Mouse (Mus musculus) lung, embryonic 16.5 days (tissue): ENCODE measurements around the gene Heg1. TPM values are rescaled to one million over a fixed set of nuclear protein-coding genes. Genes with fewer than 3 reads are reported as not detected.
A peak's percentile ranks its signal among the peaks of the same experiment; 100 is the strongest.

Source experiments
- ATAC-seq: fragments of 200-750 bp; cut with Nextera tagmentation; 2 replicates; pipeline ENCODE4 v1.8.0; 2017; ENCODE audit warnings: low read depth, mild to moderate bottlenecking, moderate library complexity
- H3K27ac ChIP-seq: fragments of 300-500 bp; sonication (generic); 2 replicates; pipeline ENCODE4 v1.5.1; 2014; ENCODE audit warnings: mild to moderate bottlenecking, control low read depth, low read length
- H3K27me3 ChIP-seq: fragments of 300-500 bp; sonication (generic); 2 replicates; pipeline ENCODE4 v1.6.1; 2014; ENCODE audit warnings: low read depth, low read length, mixed read lengths; ENCODE audit not compliant: control insufficient read depth, insufficient read depth
- H3K36me3 ChIP-seq: fragments of 300-500 bp; sonication (generic); 2 replicates; pipeline ENCODE4 v1.6.1; 2014; ENCODE audit warnings: low read length; ENCODE audit not compliant: control insufficient read depth, insufficient read depth
- H3K4me1 ChIP-seq: fragments of 300-500 bp; sonication (generic); replicated peaks from 2 replicates; pipeline ENCODE4 v1.6.1; 2014; ENCODE audit warnings: low read length, mixed read lengths; ENCODE audit not compliant: control insufficient read depth, insufficient read depth
- H3K4me2 ChIP-seq: fragments of 300-500 bp; sonication (generic); 2 replicates; pipeline ENCODE4 v1.6.1; 2014; ENCODE audit warnings: low read depth, low read length, control low read depth
- H3K4me3 ChIP-seq: fragments of 300-500 bp; sonication (generic); 2 replicates; pipeline ENCODE4 v1.5.1; 2014; ENCODE audit warnings: mild to moderate bottlenecking, low read length, control low read depth
- H3K9ac ChIP-seq: fragments of 300-500 bp; sonication (generic); 2 replicates; pipeline ENCODE4 v1.6.1; 2014; ENCODE audit warnings: low read length, control low read depth
- H3K9me3 ChIP-seq: fragments of 300-500 bp; sonication (generic); 2 replicates; pipeline ENCODE4 v1.6.1; 2016; ENCODE audit warnings: low read length; ENCODE audit not compliant: control insufficient read depth
- WGBS: fragments of 180-500 bp; shearing (Covaris S2); extraction: QIAGEN DNeasy Blood & Tissue Kit; methylation state at CpG from one replicate; pipeline ENCODE4 v1.1.7; 2014; 5-methylcytosine and 5-hydroxymethylcytosine counted together
- polyA plus RNA-seq: library from polyadenylated mRNA; unstranded; fragments of >200 nt; fragmentation: Nextera tagmentation; extraction: Ambion mirVana; gene quantifications from 2 replicates; pipeline ENCODE4 v1.2.1, GENCODE M21; 2015

Gene Heg1
- polyA plus RNA-seq, 1 experiment from 2014 or later: 19.2 TPM

GRCm38 (mm10) chr16:33796756-33797155 is 112.6 kb downstream of the Heg1 start:
- Histone ChIP-seq H3K36me3 (no peaks in the 10 kb centered on the region), H3K9me3 (no peaks in the 10 kb centered on the region), H3K4me1 (no peaks in the 10 kb centered on the region), H3K9ac (no peak overlapping the region), H3K4me2 (no peak overlapping the region), H3K27me3 (no peaks in the 10 kb centered on the region), H3K27ac (no peak overlapping the region), H3K4me3 (no peak overlapping the region)
- WGBS: 75% methylated on average over 3 of the region's 3 CpGs
- no peak for ATAC-seq

- H3K4me3 ChIP-seq: no peak overlapping the region
- H3K4me2 ChIP-seq: no peak overlapping the region
- H3K27me3 ChIP-seq: no peaks in the 10 kb centered on the region
- ATAC-seq: no peak
- no peaks in the 10 kb centered on the region for H3K36me3 ChIP-seq
- H3K9me3 ChIP-seq: no peaks in the 10 kb centered on the region
- 42% methylated on average over 5 of the region's 5 CpGs for WGBS
- H3K27ac ChIP-seq: no peak overlapping the region
- H3K4me1 ChIP-seq: no peaks in the 10 kb centered on the region
- H3K9ac ChIP-seq: no peak overlapping the region
These were observed 113.7 kb downstream of the Heg1 start for GRCm38 (mm10) chr16:33797860-33798259.

- WGBS: 75% methylated on average over 3 of the region's 3 CpGs
- peaks cover 4% of the 10 kb centered on the region; the same call in 1 of the 2 replicates for H3K9me3 ChIP-seq
- H3K4me2 ChIP-seq: no peak overlapping the region
- ATAC-seq: no peak
- H3K36me3 ChIP-seq: no peaks in the 10 kb centered on the region
- no peaks in the 10 kb centered on the region for H3K27me3 ChIP-seq
- H3K27ac ChIP-seq: no peak overlapping the region
- no peak overlapping the region for H3K4me3 ChIP-seq
- H3K9ac ChIP-seq: no peak overlapping the region
- H3K4me1 ChIP-seq: no peaks in the 10 kb centered on the region
These were observed 125.8 kb downstream of the Heg1 start for GRCm38 (mm10) chr16:33810002-33810401.

- no peak for ATAC-seq
- 78% methylated on average over 7 of the region's 7 CpGs for WGBS
These were observed 134.4 kb downstream of the Heg1 start for GRCm38 (mm10) chr16:33818413-33819165.

GRCm38 (mm10) chr16:33820269-33821178 is 136.4 kb downstream of the Heg1 start:
- H3K9ac ChIP-seq: no peak overlapping the region
- H3K4me1 ChIP-seq: no peaks in the 10 kb centered on the region
- ATAC-seq: peak; percentile 36; the same call in 1 of the 2 replicates
- H3K4me3 ChIP-seq: no peak overlapping the region
- no peaks in the 10 kb centered on the region; the same call in 1 of the 2 replicates for H3K27me3 ChIP-seq
- H3K9me3 ChIP-seq: no peaks in the 10 kb centered on the region
- H3K27ac ChIP-seq: no peak overlapping the region
- H3K36me3 ChIP-seq: no peaks in the 10 kb centered on the region
- 18% methylated on average over 17 of the region's 17 CpGs for WGBS
- no peak overlapping the region for H3K4me2 ChIP-seq

More at GRCm38 (mm10) chr16:33818413-33819165, 134.4 kb downstream of the Heg1 start:
- H3K4me1 ChIP-seq: no peaks in the 10 kb centered on the region
- no peak overlapping the region for H3K9ac ChIP-seq
- no peaks in the 10 kb centered on the region for H3K36me3 ChIP-seq
- no peaks in the 10 kb centered on the region; the same call in 1 of the 2 replicates for H3K27me3 ChIP-seq
- H3K27ac ChIP-seq: no peak overlapping the region
- no peak overlapping the region for H3K4me2 ChIP-seq
- H3K9me3 ChIP-seq: no peaks in the 10 kb centered on the region
- H3K4me3 ChIP-seq: no peak overlapping the region

Other genes starting within 250 kb of the Heg1 start
- 0.39 and 1.0 TPM in 2 replicates for gene Slc12a8, start 167.0 kb upstream of the Heg1 start, polyA plus RNA-seq
- gene Muc13, start 109.7 kb downstream of the Heg1 start, polyA plus RNA-seq: 0.05 and 0.20 TPM in 2 replicates
- 9.8 and 10.9 TPM in 2 replicates for gene Itgb5, start 145.3 kb downstream of the Heg1 start, polyA plus RNA-seq